Mouse (Mus musculus) MEL-GATA-1-ER (cell line): Measurements from ENCODE around the gene Ppp1r37.
"Not testable (repeated sequence)": the region's sequence is repeated elsewhere in the genome, so short reads cannot be mapped to it uniquely, and the experiment has no call there.

Experiments used
- DNase-seq: peaks from one replicate; pipeline ENCODE4 v3.0.0-alpha.2; 2012; ENCODE audit warnings: low read depth; ENCODE audit errors: extremely low read depth

Ppp1r37 gene

GRCm38 (mm10) chr7:19541681-19542154, 21.2 kb downstream of the Ppp1r37 start:
- DNase-seq = no peak

GRCm38 (mm10) chr7:19540771-19541566, 21.9 kb downstream of the Ppp1r37 start:
- no peak for DNase-seq

- no peak for DNase-seq
Measured at GRCm38 (mm10) chr7:19534676-19535075, 28.2 kb downstream of the Ppp1r37 start.

GRCm38 (mm10) chr7:19532240-19532639, 30.6 kb downstream of the Ppp1r37 start:
- DNase-seq = no peak

GRCm38 (mm10) chr7:19531077-19531476, 31.8 kb downstream of the Ppp1r37 start:
- DNase-seq = no peak

- no peak for DNase-seq
Measured at GRCm38 (mm10) chr7:19525105-19525481, 37.8 kb downstream of the Ppp1r37 start.

- DNase-seq = no peak
Measured at GRCm38 (mm10) chr7:19524420-19525104, 38.3 kb downstream of the Ppp1r37 start.

GRCm38 (mm10) chr7:19523757-19524419, 39.0 kb downstream of the Ppp1r37 start:
- DNase-seq = no peak

- no peak for DNase-seq
Measured at GRCm38 (mm10) chr7:19523017-19523756, 39.7 kb downstream of the Ppp1r37 start.

GRCm38 (mm10) chr7:19520032-19520431, 42.8 kb downstream of the Ppp1r37 start:
- DNase-seq = no peak

GRCm38 (mm10) chr7:19517652-19518365, 45.1 kb downstream of the Ppp1r37 start, which contains the start of gene Nkpd1:
TSS of gene Nkpd1 (plus strand) at chr7:19517838.
- DNase-seq = no peak

- no peak for DNase-seq
Measured at GRCm38 (mm10) chr7:19512353-19512752, 50.5 kb downstream of the Ppp1r37 start.

- DNase-seq = not testable (repeated sequence)
Measured at GRCm38 (mm10) chr7:19511934-19512333, 50.9 kb downstream of the Ppp1r37 start.

GRCm38 (mm10) chr7:19509786-19510185, 53.1 kb downstream of the Ppp1r37 start:
- DNase-seq = no peak

GRCm38 (mm10) chr7:19508924-19509568, 53.8 kb downstream of the Ppp1r37 start:
- DNase-seq = no peak

GRCm38 (mm10) chr7:19508150-19508923, 54.5 kb downstream of the Ppp1r37 start, which contains the start of the genes Bloc1s3 and Trappc6a:
TSS of gene Bloc1s3 (minus strand) at chr7:19508367.
TSS of gene Trappc6a (plus strand) at chr7:19508395.
- peak; percentile 95 for DNase-seq

- DNase-seq = no peak
Measured at GRCm38 (mm10) chr7:19507612-19507981, 55.3 kb downstream of the Ppp1r37 start.

GRCm38 (mm10) chr7:19506969-19507611, 55.8 kb downstream of the Ppp1r37 start:
- no peak for DNase-seq

- DNase-seq = peak; percentile 68
Measured at GRCm38 (mm10) chr7:19506326-19506725, 56.5 kb downstream of the Ppp1r37 start.
